Mouse (Mus musculus): ENCODE measurements around the gene Ydjc. TPM values are rescaled to one million over a fixed set of nuclear protein-coding genes. Genes with fewer than 3 reads are reported as not detected.

Gene Ydjc
- polyA plus RNA-seq, 1 experiment from 2014 or later = 52.3 TPM

DNA sequence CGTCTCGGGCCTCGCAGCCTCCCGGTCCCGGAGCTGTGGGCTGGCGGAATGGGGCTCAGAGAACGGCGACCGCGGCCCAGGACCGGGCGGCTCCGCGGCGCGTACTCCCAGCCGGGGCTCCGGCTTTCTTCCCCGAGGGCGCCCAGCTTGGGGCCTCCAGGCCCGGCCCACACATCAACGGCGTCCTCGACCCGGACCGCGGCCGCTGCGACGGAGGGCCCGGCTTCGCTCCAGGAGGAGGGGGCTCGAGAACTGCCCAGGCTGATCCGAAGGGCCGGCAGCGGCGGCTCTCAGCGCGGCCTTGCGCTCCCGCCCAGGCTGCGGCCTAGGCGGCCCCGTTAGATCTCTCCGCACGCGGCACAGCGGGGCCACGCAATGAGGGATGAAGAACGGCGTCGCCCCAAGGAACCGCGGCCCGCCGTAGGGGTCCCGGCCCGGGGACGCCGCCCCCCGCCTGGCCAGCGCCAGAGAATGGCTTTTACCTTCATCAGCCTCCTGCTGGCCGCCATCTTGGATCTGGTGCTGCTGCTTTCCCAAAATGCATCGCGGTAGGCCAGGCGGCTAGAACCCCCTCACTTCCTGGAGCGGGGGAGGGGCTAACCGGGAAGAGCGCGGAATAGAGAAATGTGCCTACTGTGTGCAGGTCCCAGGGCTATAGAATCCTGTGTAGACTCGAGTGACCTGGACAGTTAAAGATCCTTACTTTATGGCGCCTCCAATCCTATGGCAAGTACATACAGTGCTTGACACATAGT, 56.7 kb downstream of the Ydjc start:
- no peaks in the 10 kb centered on the region for H3K9me3 ChIP-seq (replicated peaks)

DNA sequence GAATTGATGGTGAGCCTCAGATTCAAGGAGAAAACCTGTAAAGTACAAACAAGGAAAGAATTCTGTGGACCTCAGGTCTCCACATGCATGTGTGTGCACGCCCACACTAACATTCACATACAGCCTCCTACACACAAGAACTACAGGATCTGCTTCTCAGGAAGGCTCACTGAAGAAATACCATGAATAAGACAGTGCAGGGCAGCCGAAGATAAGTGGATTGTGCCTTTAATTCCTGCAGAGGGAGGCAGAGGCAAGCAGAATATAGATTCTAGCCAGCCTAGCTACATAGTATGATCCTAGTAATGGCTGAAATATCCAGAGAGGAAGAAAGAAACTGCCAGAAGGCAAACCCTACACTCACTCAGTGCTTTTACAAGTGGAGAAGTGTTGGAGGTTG, 57.6 kb downstream of the Ydjc start:
- H3K9ac ChIP-seq (replicated peaks) = no peak overlapping the region
- no peak overlapping the region for H3K4me2 ChIP-seq
- H3K27ac ChIP-seq (replicated peaks) = no peak overlapping the region
- H3K9me3 ChIP-seq (replicated peaks) = no peaks in the 10 kb centered on the region
- 56% methylated on average over 2 of the region's 2 CpGs for WGBS
- H3K27me3 ChIP-seq (replicated peaks) = no peaks in the 10 kb centered on the region
- peaks cover 24% of the 10 kb centered on the region for H3K4me1 ChIP-seq
- no peaks in the 10 kb centered on the region for H3K36me3 ChIP-seq
- peak overlapping the region; percentile 83; the same call in 1 of the 2 replicates for H3K4me3 ChIP-seq (replicated peaks)
- peak; percentile 35 for ATAC-seq (ENCODE audit: low FRiP score)

More for the DNA sequence above, 56.7 kb downstream of the Ydjc start:
- peak; percentile 91 for ATAC-seq (ENCODE audit: low FRiP score)
- Histone ChIP-seq H3K27me3 (replicated peaks) (no peaks in the 10 kb centered on the region), H3K4me1 (peaks cover 24% of the 10 kb centered on the region), H3K9ac (replicated peaks) (peak overlapping the region; percentile 99), H3K4me2 (peak overlapping the region; percentile 82), H3K36me3 (no peaks in the 10 kb centered on the region), H3K4me3 (replicated peaks) (peak overlapping the region; percentile 83), H3K27ac (replicated peaks) (peak overlapping the region; percentile 83)
- WGBS = under 1% methylated on average over 71 of the region's 72 CpGs

DNA sequence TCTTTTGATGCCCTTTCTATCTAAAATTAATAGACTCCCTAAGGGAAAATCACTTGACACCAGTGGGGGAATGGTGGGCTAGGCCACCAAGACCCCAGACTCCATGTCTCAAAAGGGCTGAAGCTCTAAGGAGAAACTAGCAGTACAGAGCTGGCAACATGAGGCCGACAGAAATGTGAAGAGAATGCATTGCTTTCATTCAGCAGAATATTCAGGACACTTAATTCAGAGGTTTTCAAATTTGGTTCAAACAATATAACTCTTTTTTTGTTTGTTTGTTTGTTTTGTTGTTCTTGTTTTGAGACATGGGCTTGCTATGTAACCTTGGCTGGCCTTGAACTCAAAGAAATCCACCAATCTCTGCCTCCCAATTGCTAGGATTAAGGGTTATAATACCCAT, 58.1 kb downstream of the Ydjc start, which contains the start of gene Ube2l3:
Ube2l3 (minus strand) TSS at position 101 of the 400 bp plus-strand sequence.
- Histone ChIP-seq H3K36me3 (no peaks in the 10 kb centered on the region), H3K4me1 (peaks cover 24% of the 10 kb centered on the region)
- ATAC-seq (ENCODE audit: low FRiP score) = no peak

DNA sequence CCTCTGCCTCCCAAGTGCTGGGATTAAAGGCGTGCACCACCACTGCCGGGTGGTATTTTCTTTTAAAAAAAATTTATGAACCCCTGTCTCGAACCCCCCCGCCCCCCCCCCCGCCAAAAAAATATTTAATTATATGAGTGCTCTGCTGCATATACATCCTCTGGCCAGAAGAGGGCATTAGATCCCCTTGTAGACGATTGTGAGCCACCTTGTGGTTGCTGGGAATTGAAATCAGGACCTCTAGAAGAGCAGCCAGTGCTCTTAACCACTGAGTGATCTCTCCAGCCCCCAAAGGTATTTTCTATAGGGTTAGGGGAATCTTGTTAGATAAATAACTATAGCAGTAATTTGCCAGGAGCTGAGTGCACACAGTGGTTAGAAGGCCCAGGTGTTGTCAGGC, 60.6 kb downstream of the Ydjc start:
- Histone ChIP-seq H3K27me3 (replicated peaks) (no peaks in the 10 kb centered on the region), H3K9ac (replicated peaks) (no peak overlapping the region), H3K9me3 (replicated peaks) (no peaks in the 10 kb centered on the region), H3K4me1 (peaks cover 27% of the 10 kb centered on the region), H3K4me3 (replicated peaks) (no peak overlapping the region), H3K36me3 (no peaks in the 10 kb centered on the region), H3K27ac (replicated peaks) (no peak overlapping the region), H3K4me2 (no peak overlapping the region)
- 4% methylated on average over 6 of the region's 6 CpGs for WGBS
- ATAC-seq (ENCODE audit: low FRiP score) = no peak

More for the DNA sequence above, 58.1 kb downstream of the Ydjc start, which contains the start of gene Ube2l3:
- Histone ChIP-seq H3K27me3 (replicated peaks) (no peaks in the 10 kb centered on the region), H3K9ac (replicated peaks) (peak within 1 kb of the TSS; percentile 99; the same call in 1 of the 2 replicates), H3K4me3 (replicated peaks) (peak within 1 kb of the TSS; percentile 83), H3K4me2 (peak within 1 kb of the TSS; percentile 82), H3K9me3 (replicated peaks) (no peaks in the 10 kb centered on the region), H3K27ac (replicated peaks) (0 out of 2 replicates have a peak within 1 kb of the TSS, but pooled peaks have one; percentile 83)
- 90% methylated on average over 1 of the region's 1 CpGs for WGBS

DNA sequence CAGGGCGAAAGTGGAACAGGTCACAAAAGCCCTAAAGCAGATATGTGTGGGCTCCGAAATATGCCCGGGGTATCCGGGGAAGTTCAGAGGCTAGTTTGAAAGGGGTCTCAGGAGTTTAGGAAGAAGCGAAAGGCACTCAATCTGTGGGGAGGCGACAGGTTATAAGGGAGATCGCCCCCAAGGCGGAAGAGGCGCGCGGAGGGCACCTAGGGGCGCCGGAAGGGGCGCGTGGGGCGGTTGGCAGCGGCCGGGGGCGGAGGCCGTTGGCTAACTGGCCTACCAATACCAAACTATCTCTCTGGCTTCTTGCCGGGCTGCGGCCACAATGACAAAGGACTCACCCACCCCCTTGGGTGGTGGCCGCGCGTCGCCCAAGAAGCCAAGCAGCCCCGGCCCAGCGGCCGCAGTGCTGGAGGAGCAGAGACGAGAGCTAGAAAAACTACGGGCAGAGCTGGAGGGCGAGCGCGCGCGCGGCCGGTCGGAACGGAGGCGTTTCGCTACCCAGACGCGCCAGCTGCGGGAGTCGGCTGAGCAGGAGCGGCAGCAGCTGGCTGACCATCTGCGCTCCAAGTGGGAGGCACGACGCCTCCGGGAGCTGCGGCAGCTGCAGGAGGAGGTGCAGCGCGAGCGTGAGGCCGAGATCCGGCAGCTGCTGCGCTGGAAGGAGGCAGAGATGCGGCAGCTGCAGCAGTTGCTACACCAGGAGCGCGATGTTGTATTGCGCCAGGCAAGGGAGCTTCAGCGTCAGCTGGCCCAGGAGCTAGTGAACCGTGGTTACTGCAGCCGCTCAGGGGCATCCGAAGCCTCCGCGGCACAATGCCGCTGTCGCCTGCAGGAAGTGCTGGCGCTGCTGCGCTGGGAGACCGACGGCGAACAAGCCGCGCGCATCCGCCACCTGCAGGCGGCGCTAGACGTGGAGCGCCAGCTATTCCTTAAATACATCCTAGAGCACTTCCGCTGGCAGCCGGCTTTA, 64.3 kb downstream of the Ydjc start, which contains the start of gene Rimbp3:
Rimbp3 (plus strand) TSS at position 215 of the 973 bp plus-strand sequence.
- Histone ChIP-seq H3K36me3 (no peaks in the 10 kb centered on the region), H3K4me2 (peak within 1 kb of the TSS; percentile 97), H3K9ac (replicated peaks) (peak within 1 kb of the TSS; percentile 70), H3K27me3 (replicated peaks) (0 out of 2 replicates have a peak, but pooled peaks cover 3% of the 10 kb centered on the region), H3K4me1 (peaks cover 25% of the 10 kb centered on the region), H3K27ac (replicated peaks) (peak within 1 kb of the TSS; percentile 93), H3K9me3 (replicated peaks) (no peaks in the 10 kb centered on the region), H3K4me3 (replicated peaks) (peak within 1 kb of the TSS; percentile 67)
- peak; percentile 87 for ATAC-seq (ENCODE audit: low FRiP score)
- under 1% methylated on average over 85 of the region's 85 CpGs for WGBS

DNA sequence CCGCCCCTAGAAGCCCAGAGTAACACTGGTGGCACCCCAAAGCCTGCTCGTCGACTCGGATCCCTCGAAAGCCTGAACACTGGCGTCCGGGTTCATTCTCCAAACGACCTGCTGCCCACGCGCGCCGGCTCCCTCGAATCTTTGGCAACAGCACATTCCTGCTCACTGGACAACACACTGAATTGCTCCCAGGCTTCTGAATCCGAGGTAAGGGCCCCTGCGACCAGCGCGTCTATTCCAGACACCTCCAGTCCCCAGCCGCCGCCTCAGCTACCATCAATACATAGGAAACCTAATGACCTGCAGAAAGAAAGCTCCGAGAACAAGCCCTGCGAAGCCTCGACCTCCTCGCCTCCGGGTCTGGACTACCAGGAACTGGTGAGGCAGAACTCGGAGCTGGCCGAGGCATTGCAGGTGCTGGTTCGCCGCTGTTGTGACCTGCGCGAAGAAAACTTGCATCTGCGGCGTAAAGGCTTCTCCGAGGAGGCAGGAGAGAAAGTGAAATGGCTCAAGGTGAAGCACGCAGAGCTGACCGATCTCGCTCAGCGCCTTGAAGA, 65.1 kb downstream of the Ydjc start:
- no peaks in the 10 kb centered on the region for H3K9me3 ChIP-seq (replicated peaks)
- ATAC-seq (ENCODE audit: low FRiP score) = peak; percentile 24
- peak overlapping the region; percentile 70 for H3K9ac ChIP-seq (replicated peaks)
- H3K4me3 ChIP-seq (replicated peaks) = peak overlapping the region; percentile 67
- WGBS = under 1% methylated on average over 37 of the region's 37 CpGs
- H3K27me3 ChIP-seq (replicated peaks) = 0 out of 2 replicates have a peak, but pooled peaks cover 3% of the 10 kb centered on the region
- H3K36me3 ChIP-seq = no peaks in the 10 kb centered on the region
- H3K4me1 ChIP-seq = peaks cover 25% of the 10 kb centered on the region
- peak overlapping the region; percentile 97 for H3K4me2 ChIP-seq
- peak overlapping the region; percentile 93 for H3K27ac ChIP-seq (replicated peaks)

MicroRNAs encoded within 50 kb of the gene (microRNA counts, 519-probe panel; counts per million panel counts)
- microRNA mmu-miR-130b (3,412 counts per million, percentile 83 among the panel's probes with 10 or more counts), microRNA mmu-miR-301b (2,812 counts per million, percentile 67 among the panel's probes with 10 or more counts)

Small RNAs within 50 kb of the gene (microRNA-seq; reads per million reads assigned to microRNA genes)
- gene Mir130b = 3,218 reads per million, percentile 90 among the genes with 10 or more reads in this experiment
- 85.2 reads per million, percentile 50 among the genes with 10 or more reads in this experiment for gene Mir301b

Other genes starting within 250 kb of the Ydjc start
- 25.6 and 27.8 TPM in 2 replicates for gene Ppm1f, start 248.2 kb upstream of the Ydjc start, polyA plus RNA-seq (2015; fragmentation: Nextera tagmentation; extraction: Ambion mirVana)
- gene Mapk1, start 161.2 kb upstream of the Ydjc start, polyA plus RNA-seq (2015; fragmentation: Nextera tagmentation; extraction: Ambion mirVana) = 184 and 188 TPM in 2 replicates
- 77.5 and 94.9 TPM in 2 replicates for gene Ypel1, start 74.9 kb upstream of the Ydjc start, polyA plus RNA-seq (2015; fragmentation: Nextera tagmentation; extraction: Ambion mirVana)
- 134 and 143 TPM in 2 replicates for gene Ppil2, start 33.4 kb upstream of the Ydjc start, polyA plus RNA-seq (2015; fragmentation: Nextera tagmentation; extraction: Ambion mirVana)
- 13.1 and 16.2 TPM in 2 replicates for gene 2610318N02Rik, start 19.5 kb upstream of the Ydjc start, polyA plus RNA-seq (2015; fragmentation: Nextera tagmentation; extraction: Ambion mirVana)
- gene Sdf2l1, start 12.2 kb upstream of the Ydjc start, polyA plus RNA-seq (2015; fragmentation: Nextera tagmentation; extraction: Ambion mirVana) = 38.4 and 57.3 TPM in 2 replicates
- 2.7 and 3.5 TPM in 2 replicates for gene Ccdc116, start 2.6 kb downstream of the Ydjc start, polyA plus RNA-seq (2015; fragmentation: Nextera tagmentation; extraction: Ambion mirVana)
- gene Ube2l3, start 58.0 kb downstream of the Ydjc start, polyA plus RNA-seq (2015; fragmentation: Nextera tagmentation; extraction: Ambion mirVana) = 288 and 306 TPM in 2 replicates
- gene Rimbp3, start 64.0 kb downstream of the Ydjc start, polyA plus RNA-seq (2015; fragmentation: Nextera tagmentation; extraction: Ambion mirVana) = 1.9 and 2.1 TPM in 2 replicates
- 6.7 and 7.4 TPM in 2 replicates for gene Hic2, start 89.0 kb downstream of the Ydjc start, polyA plus RNA-seq (2015; fragmentation: Nextera tagmentation; extraction: Ambion mirVana)
- gene Tmem191c, start 131.5 kb downstream of the Ydjc start, polyA plus RNA-seq (2015; fragmentation: Nextera tagmentation; extraction: Ambion mirVana) = 87.0 and 112 TPM in 2 replicates
- gene Serpind1, start 186.8 kb downstream of the Ydjc start, polyA plus RNA-seq (2015; fragmentation: Nextera tagmentation; extraction: Ambion mirVana) = 1.0 and 1.9 TPM in 2 replicates

All from neural tube, embryonic 15.5 days (tissue).